Mouse (Mus musculus): ENCODE data around the gene Csn2. TPM values are rescaled to one million over a fixed set of nuclear protein-coding genes. Genes with fewer than 3 reads are reported as not detected.

The Csn2 gene
- total RNA-seq (2021): not detected
- long read RNA-seq, experiment 1: 0 reads
- long read RNA-seq, experiment 2: 0 reads

GRCm38 (mm10) chr5:87699530-87699929 is at the start of gene Csn2:
Gene Csn2 (minus strand): TSS chr5:87699630.
- no peak for DNase-seq (ENCODE audit: low spot score)

- no peak for DNase-seq (ENCODE audit: low spot score)
Observed at GRCm38 (mm10) chr5:87734821-87735220, 35.4 kb upstream of the Csn2 start.

GRCm38 (mm10) chr5:87705891-87706290 is 6.5 kb upstream of the Csn2 start:
- no peak for DNase-seq (ENCODE audit: low spot score)

DNA sequence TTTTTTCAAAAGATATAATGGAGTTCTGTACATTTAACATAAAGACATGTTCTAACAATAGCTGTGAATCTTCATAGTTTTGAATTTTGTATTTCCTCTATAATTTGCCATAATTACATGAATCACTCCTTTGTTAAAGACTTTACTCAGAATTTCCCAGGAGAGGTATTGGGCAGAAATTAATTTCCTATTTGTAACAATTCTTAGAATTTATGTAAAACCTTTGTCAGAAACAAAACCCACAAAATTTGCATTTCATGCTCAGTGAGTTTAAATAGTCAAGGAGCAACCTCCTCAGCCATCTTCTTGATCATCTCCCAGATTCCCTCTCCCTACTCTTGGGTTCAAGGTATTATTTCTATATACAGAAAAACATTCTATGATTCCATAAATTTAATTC is 33.5 kb downstream of the Csn2 start, which contains the start of gene Csn1s1:
Gene Csn1s1 (plus strand): TSS at position 301 of the 400 bp plus-strand sequence.
- no peak for DNase-seq (ENCODE audit: low spot score)

GRCm38 (mm10) chr5:87642787-87643186 is 56.6 kb downstream of the Csn2 start:
- no peak for DNase-seq (ENCODE audit: low spot score)

Other genes with a start within 250 kb of the Csn2 start
- gene Ugt2a2, start 217.4 kb downstream of the Csn2 start, total RNA-seq (2021): not detected
- gene Gm43638, start 212.8 kb downstream of the Csn2 start, total RNA-seq (2021): not detected
- not detected for gene Ugt2a1, start 208.8 kb downstream of the Csn2 start, total RNA-seq (2021)
- gene Sult1b1, start 161.4 kb downstream of the Csn2 start, total RNA-seq (2021): not detected
- gene Sult1d1, start 130.6 kb downstream of the Csn2 start, total RNA-seq (2021): not detected
- gene Sult1e1, start 108.0 kb downstream of the Csn2 start, total RNA-seq (2021): not detected
- not detected for gene Csn1s1, start 33.4 kb downstream of the Csn2 start, total RNA-seq (2021)
- gene Csn1s2a, start 74.9 kb upstream of the Csn2 start, total RNA-seq (2021): not detected
- not detected for gene Csn1s2b, start 108.5 kb upstream of the Csn2 start, total RNA-seq (2021)
- gene Prr27, start 126.1 kb upstream of the Csn2 start, total RNA-seq (2021): not detected
- gene Odam, start 185.4 kb upstream of the Csn2 start, total RNA-seq (2021): not detected
- gene Csn3, start 225.9 kb upstream of the Csn2 start, total RNA-seq (2021): not detected